Mouse (Mus musculus) ES-Bruce4 (cell line): Measurements from ENCODE around the gene Mb.

Source experiments
- CTCF ChIP-seq: IDR thresholded peaks from one replicate; pipeline ENCODE4 v1.8.1; 2011; ENCODE audit warnings: low read depth, low read length
- EP300 ChIP-seq: IDR thresholded peaks from 2 replicates; pipeline ENCODE4 v1.6.1; 2011; ENCODE audit warnings: low read depth, low read length; ENCODE audit not compliant: insufficient read depth
- POLR2A ChIP-seq: IDR thresholded peaks from one replicate; pipeline ENCODE4 v1.8.1; 2011; ENCODE audit warnings: low read length; ENCODE audit not compliant: insufficient read depth

DNA sequence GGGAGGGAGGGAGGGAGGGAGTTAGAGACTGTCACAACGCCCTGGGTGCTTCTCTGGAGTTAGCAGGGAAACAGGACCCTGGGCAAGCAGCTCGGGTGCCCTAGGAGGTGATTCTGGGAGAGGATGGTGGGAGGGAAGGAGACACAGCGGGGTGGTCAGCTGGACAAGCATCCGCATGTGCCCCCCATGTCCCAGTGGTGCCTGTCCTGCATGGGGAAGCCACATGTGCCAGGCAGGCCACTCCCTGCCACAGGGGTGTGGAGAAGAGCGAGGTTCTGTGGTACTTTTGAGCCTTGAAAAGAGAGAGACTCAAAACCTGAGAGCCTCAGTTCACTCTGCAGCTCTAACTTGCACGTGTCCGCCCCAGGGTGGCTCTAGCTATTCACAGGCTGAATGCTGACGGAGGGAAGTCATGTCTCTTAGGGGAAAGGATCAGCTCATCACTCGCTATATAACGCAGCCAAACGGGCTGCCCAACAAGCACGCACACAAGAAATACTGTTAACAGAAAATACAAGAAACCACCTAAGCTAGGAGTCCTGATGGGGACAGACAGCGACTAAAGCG lies 28.9 kb upstream of the Mb start:
- TF ChIP-seq CTCF: no peak
- no peak for TF ChIP-seq EP300
- no peak for TF ChIP-seq POLR2A
